Mouse (Mus musculus): ENCODE measurements around the gene Ehd1. TPM values are rescaled to one million over a fixed set of nuclear protein-coding genes. Genes with fewer than 3 reads are reported as not detected.

Ehd1 gene
- polyA plus RNA-seq, 1 experiment from 2014 or later, result 81.8 TPM

GRCm38 (mm10) chr19:6273592-6273991 is 2.9 kb upstream of the Ehd1 start:
- WGBS, result 91% methylated on average over 4 of the region's 4 CpGs
- Histone ChIP-seq H3K27ac (replicated peaks) (no peak overlapping the region), H3K36me3 (replicated peaks) (peaks cover 1% of the 10 kb centered on the region; the same call in 1 of the 2 replicates), H3K4me1 (peaks cover 39% of the 10 kb centered on the region), H3K9me3 (no peaks in the 10 kb centered on the region), H3K4me3 (peak overlapping the region; percentile 3; the same call in 1 of the 2 replicates), H3K27me3 (replicated peaks; ENCODE audit: low read depth, poor library complexity, severe bottlenecking) (peaks cover 6% of the 10 kb centered on the region; the same call in 1 of the 2 replicates)
- DNase-seq (ENCODE audit: low spot score), result no peak

GRCm38 (mm10) chr19:6273998-6274608 is 2.4 kb upstream of the Ehd1 start:
- Histone ChIP-seq H3K4me3 (no peak overlapping the region), H3K9me3 (no peaks in the 10 kb centered on the region), H3K27ac (replicated peaks) (no peak overlapping the region), H3K4me1 (peaks cover 44% of the 10 kb centered on the region), H3K27me3 (replicated peaks; ENCODE audit: low read depth, poor library complexity, severe bottlenecking) (peaks cover 6% of the 10 kb centered on the region; the same call in 1 of the 2 replicates), H3K36me3 (replicated peaks) (peaks cover 6% of the 10 kb centered on the region)
- WGBS, result 91% methylated on average over 13 of the region's 13 CpGs
- no peak for DNase-seq (ENCODE audit: low spot score)

GRCm38 (mm10) chr19:6275740-6276389 is 660 bp upstream of the Ehd1 start:
- no peaks in the 10 kb centered on the region for H3K9me3 ChIP-seq
- H3K4me1 ChIP-seq, result peaks cover 57% of the 10 kb centered on the region
- DNase-seq (ENCODE audit: low spot score), result no peak
- WGBS, result 8% methylated on average over 15 of the region's 15 CpGs
- peaks cover 4% of the 10 kb centered on the region; the same call in 1 of the 2 replicates for H3K27me3 ChIP-seq (replicated peaks; ENCODE audit: low read depth, poor library complexity, severe bottlenecking)
- peak overlapping the region; percentile 87 for H3K4me3 ChIP-seq
- H3K27ac ChIP-seq (replicated peaks), result peak overlapping the region; percentile 87
- peaks cover 24% of the 10 kb centered on the region for H3K36me3 ChIP-seq (replicated peaks)

- 5% methylated on average over 10 of the region's 10 CpGs for WGBS
- peaks cover 44% of the 10 kb centered on the region for H3K36me3 ChIP-seq (replicated peaks)
- H3K4me1 ChIP-seq, result peaks cover 50% of the 10 kb centered on the region
- H3K9me3 ChIP-seq, result no peaks in the 10 kb centered on the region
- peak overlapping the region; percentile 87 for H3K4me3 ChIP-seq
- peak overlapping the region; percentile 87 for H3K27ac ChIP-seq (replicated peaks)
- no peaks in the 10 kb centered on the region for H3K27me3 ChIP-seq (replicated peaks; ENCODE audit: low read depth, poor library complexity, severe bottlenecking)
- peak; percentile 56 for DNase-seq (ENCODE audit: low spot score)
Measured at GRCm38 (mm10) chr19:6277661-6278438, 1.3 kb downstream of the Ehd1 start.

- no peak for DNase-seq (ENCODE audit: low spot score)
- WGBS, result 39% methylated on average over 6 of the region's 6 CpGs
- Histone ChIP-seq H3K27ac (replicated peaks) (peak overlapping the region; percentile 87), H3K27me3 (replicated peaks; ENCODE audit: low read depth, poor library complexity, severe bottlenecking) (no peaks in the 10 kb centered on the region), H3K9me3 (no peaks in the 10 kb centered on the region), H3K4me3 (peak overlapping the region; percentile 87), H3K4me1 (peaks cover 50% of the 10 kb centered on the region), H3K36me3 (replicated peaks) (peaks cover 51% of the 10 kb centered on the region)
Measured at GRCm38 (mm10) chr19:6278439-6279073, 2.0 kb downstream of the Ehd1 start.

- WGBS, result 91% methylated on average over 6 of the region's 6 CpGs
- peaks cover 61% of the 10 kb centered on the region for H3K36me3 ChIP-seq (replicated peaks)
- no peak overlapping the region; the same call in 1 of the 2 replicates for H3K27ac ChIP-seq (replicated peaks)
- H3K4me1 ChIP-seq, result peaks cover 50% of the 10 kb centered on the region
- no peaks in the 10 kb centered on the region for H3K9me3 ChIP-seq
- peak overlapping the region; percentile 87 for H3K4me3 ChIP-seq
- no peak for DNase-seq (ENCODE audit: low spot score)
- H3K27me3 ChIP-seq (replicated peaks; ENCODE audit: low read depth, poor library complexity, severe bottlenecking), result no peaks in the 10 kb centered on the region
Measured at GRCm38 (mm10) chr19:6279481-6280144, 3.1 kb downstream of the Ehd1 start.

- Histone ChIP-seq H3K4me1 (peaks cover 47% of the 10 kb centered on the region), H3K27me3 (replicated peaks; ENCODE audit: low read depth, poor library complexity, severe bottlenecking) (no peaks in the 10 kb centered on the region), H3K4me3 (peak overlapping the region; percentile 26; the same call in 1 of the 2 replicates), H3K36me3 (replicated peaks) (peaks cover 71% of the 10 kb centered on the region), H3K9me3 (no peaks in the 10 kb centered on the region), H3K27ac (replicated peaks) (no peak overlapping the region)
- WGBS, result 93% methylated on average over 7 of the region's 7 CpGs
- DNase-seq (ENCODE audit: low spot score), result no peak
Measured at GRCm38 (mm10) chr19:6280554-6280953, 4.0 kb downstream of the Ehd1 start.

GRCm38 (mm10) chr19:6281122-6282020 is 4.8 kb downstream of the Ehd1 start:
- H3K4me1 ChIP-seq, result peaks cover 41% of the 10 kb centered on the region
- H3K36me3 ChIP-seq (replicated peaks), result peaks cover 79% of the 10 kb centered on the region
- no peak overlapping the region for H3K27ac ChIP-seq (replicated peaks)
- H3K27me3 ChIP-seq (replicated peaks; ENCODE audit: low read depth, poor library complexity, severe bottlenecking), result no peaks in the 10 kb centered on the region
- H3K9me3 ChIP-seq, result no peaks in the 10 kb centered on the region
- DNase-seq (ENCODE audit: low spot score), result no peak
- 87% methylated on average over 14 of the region's 14 CpGs for WGBS
- no peak overlapping the region for H3K4me3 ChIP-seq

GRCm38 (mm10) chr19:6283001-6283400 is 6.5 kb downstream of the Ehd1 start:
- H3K4me1 ChIP-seq, result peaks cover 40% of the 10 kb centered on the region

GRCm38 (mm10) chr19:6284502-6284901 is 8.0 kb downstream of the Ehd1 start:
- no peak for DNase-seq (ENCODE audit: low spot score)
- Histone ChIP-seq H3K9me3 (no peaks in the 10 kb centered on the region), H3K27me3 (replicated peaks; ENCODE audit: low read depth, poor library complexity, severe bottlenecking) (no peaks in the 10 kb centered on the region), H3K4me3 (no peak overlapping the region), H3K36me3 (replicated peaks) (peaks cover 98% of the 10 kb centered on the region), H3K4me1 (peaks cover 31% of the 10 kb centered on the region), H3K27ac (replicated peaks) (0 out of 2 replicates have a peak overlapping the region, but pooled peaks have one; percentile 14)
- WGBS, result 92% methylated on average over 12 of the region's 12 CpGs

More at GRCm38 (mm10) chr19:6283001-6283400, 6.5 kb downstream of the Ehd1 start:
- H3K27me3 ChIP-seq (replicated peaks; ENCODE audit: low read depth, poor library complexity, severe bottlenecking), result no peaks in the 10 kb centered on the region
- no peak overlapping the region for H3K27ac ChIP-seq (replicated peaks)
- WGBS, result 84% methylated on average over 5 of the region's 5 CpGs
- H3K36me3 ChIP-seq (replicated peaks), result peaks cover 95% of the 10 kb centered on the region
- no peak overlapping the region for H3K4me3 ChIP-seq
- no peaks in the 10 kb centered on the region for H3K9me3 ChIP-seq
- no peak for DNase-seq (ENCODE audit: low spot score)

- DNase-seq (ENCODE audit: low spot score), result no peak
- 76% methylated on average over 8 of the region's 8 CpGs for WGBS
- Histone ChIP-seq H3K4me3 (no peak overlapping the region), H3K27ac (replicated peaks) (peak overlapping the region; percentile 11; the same call in 1 of the 2 replicates), H3K27me3 (replicated peaks; ENCODE audit: low read depth, poor library complexity, severe bottlenecking) (no peaks in the 10 kb centered on the region), H3K36me3 (replicated peaks) (peaks cover 98% of the 10 kb centered on the region), H3K4me1 (peaks cover 23% of the 10 kb centered on the region), H3K9me3 (no peaks in the 10 kb centered on the region)
Measured at GRCm38 (mm10) chr19:6285226-6285625, 8.7 kb downstream of the Ehd1 start.
